Mouse (Mus musculus): Measurements from ENCODE around the gene Slc5a11. TPM values are rescaled to one million over a fixed set of nuclear protein-coding genes. Genes with fewer than 3 reads are reported as not detected.

The Slc5a11 gene
- total RNA-seq, 2 experiments from 2014 or later: not detected

- DNase-seq: no peak
Measured at GRCm38 (mm10) chr7:123212316-123212715, 2.3 kb upstream of the Slc5a11 start.

DNA sequence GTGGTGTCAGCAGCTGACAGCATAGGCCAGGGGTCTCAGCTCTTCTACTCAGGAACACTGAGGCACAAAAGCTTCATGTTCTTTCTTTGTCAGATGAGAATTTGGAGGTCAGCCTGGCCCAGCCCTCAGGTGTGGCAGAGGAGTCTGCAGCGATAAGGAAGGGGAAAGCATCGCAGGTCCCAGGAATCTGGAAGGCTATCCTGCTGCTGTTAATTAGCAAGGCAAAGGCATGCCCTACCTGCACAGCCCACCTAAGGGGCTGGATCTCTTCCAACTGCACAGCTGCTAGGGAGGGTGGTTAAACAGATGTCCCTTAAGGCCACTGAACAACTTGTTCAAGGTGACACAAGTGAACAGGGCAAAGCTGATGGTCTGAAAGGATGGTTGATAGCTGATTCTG, 558 bp downstream of the Slc5a11 start:
- no peak for DNase-seq

- no peak for DNase-seq
Measured at GRCm38 (mm10) chr7:123217448-123218354, 3.1 kb downstream of the Slc5a11 start.

GRCm38 (mm10) chr7:123218620-123219019, 4.0 kb downstream of the Slc5a11 start:
- DNase-seq: no peak

DNA sequence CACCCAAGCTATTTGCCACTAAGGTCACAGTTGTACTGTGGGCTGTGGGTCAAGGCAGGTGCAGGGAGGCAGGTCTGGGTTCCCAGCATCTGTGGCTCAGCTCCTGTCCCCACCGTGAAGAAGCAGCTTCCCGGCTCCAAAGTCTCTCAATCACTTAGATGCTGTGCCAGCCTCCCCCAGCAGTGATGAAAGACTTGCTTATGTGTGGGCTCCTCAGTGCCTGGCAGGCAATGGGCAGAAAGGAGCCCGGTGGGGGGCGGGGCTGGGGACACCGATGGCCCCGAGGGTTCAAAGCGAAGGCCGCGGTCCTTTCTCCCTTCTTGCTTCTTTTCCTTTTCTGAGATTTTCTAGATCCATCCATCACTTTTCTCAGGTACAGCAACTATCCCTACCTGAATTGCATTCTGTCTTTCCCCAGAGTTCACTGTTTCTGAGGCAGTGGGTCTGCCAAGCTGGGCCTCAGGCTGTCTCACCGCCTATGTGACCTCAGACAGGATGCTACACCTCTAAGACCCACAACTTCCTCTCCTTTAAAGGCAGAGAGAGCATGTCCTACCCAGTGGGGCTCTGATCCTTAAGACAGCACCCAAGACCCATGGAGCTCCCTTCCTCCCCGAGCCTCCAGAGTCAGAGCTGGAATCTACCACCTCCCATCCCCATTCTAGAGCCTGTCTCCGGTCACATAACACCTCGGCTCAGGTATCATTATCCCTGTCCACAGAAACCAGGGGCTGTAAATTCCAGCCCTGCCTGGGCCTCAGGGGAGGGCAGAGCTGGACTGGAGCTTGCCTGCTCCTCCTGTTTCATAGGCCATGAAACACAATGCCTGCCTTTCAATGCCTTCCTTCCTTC, 5.4 kb downstream of the Slc5a11 start:
- no peak for DNase-seq

- DNase-seq: no peak
Measured at GRCm38 (mm10) chr7:123220633-123220942, 6.0 kb downstream of the Slc5a11 start.

GRCm38 (mm10) chr7:123224076-123224475, 9.5 kb downstream of the Slc5a11 start:
- no peak for DNase-seq

DNA sequence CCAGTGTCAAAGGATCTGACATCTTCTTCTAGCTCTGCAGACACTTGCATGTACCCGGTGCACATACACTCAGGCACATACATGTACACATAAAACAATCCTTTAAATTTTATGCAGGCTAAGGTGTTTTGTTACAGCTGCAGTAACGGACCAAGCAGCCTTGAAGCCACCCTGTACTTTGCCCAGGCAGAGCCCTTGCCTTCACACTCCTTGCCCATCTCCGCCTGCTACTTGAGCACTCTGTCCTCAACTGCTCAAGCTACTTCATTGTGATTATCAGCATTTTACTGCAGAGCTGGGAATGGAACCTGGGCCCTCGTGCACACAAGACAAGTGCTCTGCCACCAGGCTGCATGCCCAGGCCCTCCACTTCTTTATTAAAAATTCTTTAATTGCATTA, 10.6 kb downstream of the Slc5a11 start:
- DNase-seq: no peak

DNA sequence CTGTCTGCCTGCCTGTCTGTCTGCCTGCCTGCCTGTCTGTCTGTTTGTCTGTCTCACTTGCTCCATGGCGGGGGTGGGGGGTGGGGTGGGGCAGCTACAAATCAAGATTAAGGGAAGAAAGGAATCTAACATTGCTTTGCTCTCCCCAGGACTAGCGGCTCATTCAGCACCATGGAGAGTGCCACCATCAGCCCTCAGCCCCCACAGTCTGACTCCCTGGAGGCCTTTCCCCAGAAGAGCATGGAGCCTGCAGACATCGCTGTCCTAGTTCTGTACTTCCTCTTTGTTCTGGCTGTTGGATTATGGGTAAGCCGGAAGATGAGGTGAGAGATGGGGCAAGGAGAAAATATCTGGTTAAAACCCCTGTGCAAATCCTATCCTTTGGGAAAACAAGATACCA, 20.9 kb downstream of the Slc5a11 start:
- no peak for DNase-seq

DNA sequence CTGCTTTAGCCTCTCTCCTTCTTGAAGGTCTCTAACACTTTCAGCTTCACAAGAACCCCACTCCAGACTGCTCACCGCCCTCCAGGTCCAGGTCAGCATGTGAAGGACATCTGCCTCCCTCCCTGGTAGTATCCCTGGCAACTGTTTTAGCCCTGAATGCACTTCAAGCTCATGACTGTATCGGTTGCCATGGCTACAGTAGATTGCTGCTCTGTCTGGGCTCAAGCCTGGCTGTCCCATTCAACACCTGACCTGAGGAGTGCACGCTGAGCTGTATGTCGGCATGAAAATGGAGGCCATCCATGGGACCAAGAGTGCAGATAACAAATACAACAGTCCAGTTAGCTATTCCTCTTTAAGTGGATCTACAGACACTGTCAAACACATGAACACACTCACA, 24.0 kb downstream of the Slc5a11 start:
- no peak for DNase-seq

DNA sequence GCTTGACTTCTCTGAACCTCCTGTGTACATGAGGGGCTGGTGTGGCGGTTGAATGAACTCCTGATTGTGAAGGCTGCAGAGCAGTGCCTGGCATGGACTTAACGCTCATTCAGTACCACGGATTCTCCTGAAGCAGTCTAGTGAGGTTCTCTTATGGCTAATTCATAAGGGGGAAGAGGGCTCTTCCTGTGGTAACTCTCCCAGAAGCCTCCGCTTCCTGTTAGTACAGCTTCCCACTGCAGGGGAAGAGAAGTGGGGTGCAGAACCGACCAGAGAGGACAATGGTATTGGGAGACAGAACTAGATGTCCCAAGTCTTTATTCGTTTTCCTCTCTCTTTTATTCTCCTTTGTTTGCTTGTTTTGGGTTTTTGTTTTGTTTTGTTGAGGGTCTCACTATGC, 25.5 kb downstream of the Slc5a11 start:
- DNase-seq: no peak

- no peak for DNase-seq
Measured at GRCm38 (mm10) chr7:123242241-123242640, 27.7 kb downstream of the Slc5a11 start.

- DNase-seq: no peak
Measured at GRCm38 (mm10) chr7:123244833-123245232, 30.3 kb downstream of the Slc5a11 start.

- no peak for DNase-seq
Measured at GRCm38 (mm10) chr7:123246504-123247084, 32.0 kb downstream of the Slc5a11 start.

DNA sequence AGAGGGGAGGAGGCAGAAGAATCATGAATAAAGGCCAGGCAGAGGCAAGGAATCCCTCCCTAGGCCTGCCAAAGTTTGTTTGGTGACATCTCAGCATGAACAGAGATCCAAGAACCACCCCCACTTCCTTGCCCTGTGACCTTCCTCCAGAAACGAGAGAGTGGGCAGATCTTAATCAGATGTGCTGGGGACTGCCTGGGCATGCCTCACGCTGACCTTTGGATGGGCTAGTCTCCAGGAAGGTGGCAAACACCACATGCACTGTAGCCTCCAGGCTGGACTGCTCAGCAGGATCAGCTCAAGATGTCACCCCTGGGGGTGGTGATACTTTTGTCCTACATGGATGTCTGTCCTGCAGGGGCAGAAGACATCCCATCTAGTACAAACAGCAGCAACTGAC, 33.6 kb downstream of the Slc5a11 start:
- DNase-seq: no peak

DNA sequence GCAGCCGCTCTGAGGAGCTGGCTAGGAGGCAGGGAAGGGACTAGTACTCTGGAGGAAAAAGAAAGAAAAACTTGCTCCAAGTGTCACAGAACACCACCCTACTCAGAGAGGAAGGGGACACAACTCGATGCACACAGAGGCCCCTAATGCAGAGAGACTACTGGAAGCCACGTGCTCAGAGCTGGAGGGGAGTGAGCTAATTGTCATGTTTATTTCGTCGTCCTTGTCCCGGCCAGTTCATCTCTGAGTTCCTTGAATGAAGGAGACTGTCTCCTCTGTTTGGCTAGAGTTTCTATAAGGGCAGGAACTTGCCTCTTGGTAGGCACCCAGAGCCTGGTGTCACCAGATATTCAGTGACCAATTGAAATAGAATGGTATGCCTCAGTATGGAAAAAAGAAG, 36.8 kb downstream of the Slc5a11 start:
- DNase-seq: no peak

- no peak for DNase-seq
Measured at GRCm38 (mm10) chr7:123253396-123253795, 38.8 kb downstream of the Slc5a11 start.

GRCm38 (mm10) chr7:123254196-123254970, 39.8 kb downstream of the Slc5a11 start:
- no peak for DNase-seq

- DNase-seq: no peak
Measured at GRCm38 (mm10) chr7:123258103-123258502, 43.5 kb downstream of the Slc5a11 start.

DNA sequence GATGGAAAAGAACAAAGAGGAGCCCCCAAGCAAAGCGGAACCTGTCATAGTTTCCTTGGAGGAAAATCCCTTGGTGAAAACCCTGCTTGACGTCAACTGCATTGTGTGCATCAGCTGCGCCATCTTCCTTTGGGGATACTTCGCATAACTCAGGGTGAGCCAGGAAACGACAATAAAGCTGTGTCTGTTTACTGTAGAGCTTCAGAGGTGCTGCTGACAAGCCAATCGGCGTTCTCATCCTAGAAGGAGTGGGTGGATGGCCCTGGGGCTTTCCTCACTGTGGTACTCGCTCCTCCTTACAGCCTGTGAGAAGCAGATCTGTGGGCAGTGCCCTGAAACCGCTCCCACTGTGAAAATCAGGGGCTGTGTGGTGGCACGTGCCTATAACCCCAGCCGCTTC, 58.5 kb downstream of the Slc5a11 start:
- no peak for DNase-seq

GRCm38 (mm10) chr7:123276568-123276967, 62.0 kb downstream of the Slc5a11 start:
- DNase-seq: no peak

GRCm38 (mm10) chr7:123279797-123280196, 65.2 kb downstream of the Slc5a11 start:
- DNase-seq: no peak

Data from gastrocnemius, postnatal 25 days (tissue).